In the genomic region with DNA sequence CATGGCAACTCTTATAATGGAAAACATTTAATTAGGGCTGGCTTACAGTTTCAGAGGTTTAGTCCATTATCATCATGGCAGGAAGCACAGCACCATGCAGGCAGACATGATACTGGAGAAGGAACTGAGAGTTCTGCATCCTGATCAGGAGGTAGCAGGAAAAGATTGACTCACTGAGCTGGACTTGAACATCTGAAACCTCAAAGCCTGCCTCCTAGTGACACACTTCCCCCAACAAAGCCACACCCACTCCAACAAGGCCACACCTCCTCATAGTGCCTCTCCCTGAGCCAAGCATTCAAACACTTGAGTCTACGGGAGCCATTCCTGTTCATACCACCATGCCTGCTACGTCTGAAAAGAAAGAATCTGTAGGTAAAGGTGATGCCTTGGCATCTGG, we compare ENCODE assay signal across 15 mouse cellular contexts.
"Had no signal": no experiment of that assay in that cellular context is flagged by ENCODE, and none has a peak within 500 bp of the region (broad histone marks: within the 10 kb centered on the region; RNA-seq: fewer than 3 reads in every experiment).

No protein-coding gene starts in this region.

- H3K4me2 ChIP-seq: kidney, embryonic 15.5 days; liver, embryonic 11.5 days; liver, embryonic 15.5 days; neural tube, embryonic 13.5 days had no signal

- DNase-seq: kidney, adult 2 months; kidney, postnatal 14 days; lung, adult 2 months; lung, postnatal 14 days; midbrain, embryonic 14.5 days; retina, postnatal 1 day; right cerebral cortex, postnatal 14 days; thymus, postnatal 14 days had no signal

- H3K9ac ChIP-seq: kidney, embryonic 15.5 days; liver, embryonic 15.5 days; neural tube, embryonic 13.5 days had no signal

- H3K27ac ChIP-seq: kidney, embryonic 15.5 days; left cerebral cortex, adult 2 months; limb, embryonic 10.5 days; liver, embryonic 15.5 days; neural tube, embryonic 13.5 days; stomach, postnatal 0 days had no signal

- H3K9me3 ChIP-seq: kidney, embryonic 15.5 days; limb, embryonic 10.5 days; liver, embryonic 15.5 days; neural tube, embryonic 13.5 days had no signal

- H3K36me3 ChIP-seq: kidney, embryonic 15.5 days; limb, embryonic 10.5 days; liver, embryonic 15.5 days; neural tube, embryonic 13.5 days had no signal

- H3K27me3 ChIP-seq: kidney, embryonic 15.5 days; liver, embryonic 15.5 days; neural tube, embryonic 13.5 days had no signal

- H3K4me3 ChIP-seq: kidney, embryonic 15.5 days; left cerebral cortex, adult 2 months; limb, embryonic 10.5 days; liver, embryonic 15.5 days; neural tube, embryonic 13.5 days had no signal
